Mouse (Mus musculus): ENCODE data around the gene Nbeal2.
"Not testable (repeated sequence)": the region's sequence is repeated elsewhere in the genome, so short reads cannot be mapped to it uniquely, and the experiment has no call there.

Nbeal2 gene

GRCm38 (mm10) chr9:110653655-110654461, at the start of gene Nbeal2:
TSS of gene Nbeal2 (minus strand) at chr9:110654161.
- peak; percentile 90 to 97 for DNase-seq (ENCODE audit: low spot score in 2 of 2)

GRCm38 (mm10) chr9:110702848-110703247, 48.9 kb upstream of the Nbeal2 start:
- no peak for DNase-seq (ENCODE audit: low spot score in 2 of 2)

GRCm38 (mm10) chr9:110701114-110702032, 47.4 kb upstream of the Nbeal2 start:
- DNase-seq (ENCODE audit: low spot score in 2 of 2) = no peak

- no peak for DNase-seq (ENCODE audit: low spot score in 2 of 2)
These were observed 45.6 kb upstream of the Nbeal2 start for GRCm38 (mm10) chr9:110699574-110699973.

GRCm38 (mm10) chr9:110697465-110697864, 43.5 kb upstream of the Nbeal2 start:
- no peak for DNase-seq (ENCODE audit: low spot score in 2 of 2)

- no peak for DNase-seq (ENCODE audit: low spot score in 2 of 2)
These were observed 42.5 kb upstream of the Nbeal2 start for GRCm38 (mm10) chr9:110696427-110696826.

- no peak for DNase-seq (ENCODE audit: low spot score in 2 of 2)
These were observed 41.3 kb upstream of the Nbeal2 start for GRCm38 (mm10) chr9:110695165-110695755.

GRCm38 (mm10) chr9:110689261-110689779, 35.4 kb upstream of the Nbeal2 start:
- peak in 1 of 2 experiments; percentile 53 for DNase-seq (ENCODE audit: low spot score in 2 of 2)

GRCm38 (mm10) chr9:110687846-110688245, 33.9 kb upstream of the Nbeal2 start:
- DNase-seq (ENCODE audit: low spot score in 2 of 2) = no peak

- DNase-seq (ENCODE audit: low spot score in 2 of 2) = no peak
These were observed 33.1 kb upstream of the Nbeal2 start for GRCm38 (mm10) chr9:110687061-110687460.

- DNase-seq (ENCODE audit: low spot score in 2 of 2) = no peak
These were observed 32.5 kb upstream of the Nbeal2 start for GRCm38 (mm10) chr9:110686472-110686871.

- DNase-seq (ENCODE audit: low spot score in 2 of 2) = peak; percentile 48 to 70
These were observed 31.6 kb upstream of the Nbeal2 start for GRCm38 (mm10) chr9:110685591-110685990.

GRCm38 (mm10) chr9:110685187-110685586, 31.2 kb upstream of the Nbeal2 start:
- DNase-seq (ENCODE audit: low spot score in 2 of 2) = no peak

- peak; percentile 73 to 81 for DNase-seq (ENCODE audit: low spot score in 2 of 2)
These were observed 30.3 kb upstream of the Nbeal2 start for GRCm38 (mm10) chr9:110684100-110684831.

- DNase-seq (ENCODE audit: low spot score in 2 of 2) = no peak
These were observed 29.7 kb upstream of the Nbeal2 start for GRCm38 (mm10) chr9:110683574-110684099.

- DNase-seq (ENCODE audit: low spot score in 2 of 2) = not testable (repeated sequence)
These were observed 28.7 kb upstream of the Nbeal2 start for GRCm38 (mm10) chr9:110682697-110683096.

GRCm38 (mm10) chr9:110682255-110682654, 28.3 kb upstream of the Nbeal2 start:
- DNase-seq (ENCODE audit: low spot score in 2 of 2) = no peak

- DNase-seq (ENCODE audit: low spot score in 2 of 2) = no peak
These were observed 27.9 kb upstream of the Nbeal2 start for GRCm38 (mm10) chr9:110681817-110682216.

- DNase-seq (ENCODE audit: low spot score in 2 of 2) = no peak
These were observed 27.0 kb upstream of the Nbeal2 start for GRCm38 (mm10) chr9:110680736-110681507.

- no peak for DNase-seq (ENCODE audit: low spot score in 2 of 2)
These were observed 24.9 kb upstream of the Nbeal2 start for GRCm38 (mm10) chr9:110678886-110679285.
